Mouse (Mus musculus) neural tube, embryonic 14.5 days (tissue): ENCODE measurements around the gene Sept5. TPM values are rescaled to one million over a fixed set of nuclear protein-coding genes. Genes with fewer than 3 reads are reported as not detected.

ENCODE experiments used
- ATAC-seq: fragments of 200-750 bp; cut with Nextera tagmentation; 2 replicates; pipeline ENCODE4 v1.8.0; 2017; ENCODE audit warnings: low read depth, mild to moderate bottlenecking, moderate TSS enrichment, moderate library complexity
- H3K27ac ChIP-seq: fragments of 300-500 bp; sonication (generic); 2 replicates; pipeline ENCODE4 v1.5.1; 2014; ENCODE audit warnings: low read depth, mild to moderate bottlenecking, control low read depth, low read length, moderate library complexity, mixed read lengths
- H3K27me3 ChIP-seq: fragments of 300-500 bp; sonication (generic); 2 replicates; pipeline ENCODE4 v1.6.1; 2014; ENCODE audit warnings: low read length; ENCODE audit not compliant: control insufficient read depth, insufficient read depth
- H3K36me3 ChIP-seq: fragments of 300-500 bp; sonication (generic); 2 replicates; pipeline ENCODE4 v1.6.1; 2014; ENCODE audit warnings: low read length, mixed read lengths; ENCODE audit not compliant: control insufficient read depth, insufficient read depth
- H3K4me1 ChIP-seq: fragments of 300-500 bp; sonication (generic); 2 replicates; pipeline ENCODE4 v1.6.1; 2014; ENCODE audit warnings: low read length; ENCODE audit not compliant: control insufficient read depth, insufficient read depth
- H3K4me2 ChIP-seq: fragments of 300-500 bp; sonication (generic); 2 replicates; pipeline ENCODE4 v1.6.1; 2014; ENCODE audit warnings: mild to moderate bottlenecking, low read depth, low read length, control low read depth
- H3K4me3 ChIP-seq: fragments of 300-500 bp; sonication (generic); 2 replicates; pipeline ENCODE4 v1.5.1; 2014; ENCODE audit warnings: low read depth, low read length, control low read depth, mixed read lengths
- H3K9ac ChIP-seq: fragments of 300-500 bp; sonication (generic); replicated peaks from 2 replicates; pipeline ENCODE4 v1.6.1; 2014; ENCODE audit warnings: low read depth, mild to moderate bottlenecking, control low read depth, low read length, mixed read lengths
- H3K9me3 ChIP-seq: fragments of 300-500 bp; sonication (generic); 2 replicates; pipeline ENCODE4 v1.6.1; 2016; ENCODE audit warnings: low read length; ENCODE audit not compliant: control insufficient read depth
- WGBS: fragments of 180-500 bp; shearing (Covaris S2); extraction: QIAGEN DNeasy Blood & Tissue Kit; methylation state at CpG from one replicate; pipeline ENCODE4 v1.1.7; 2014; 5-methylcytosine and 5-hydroxymethylcytosine counted together
- polyA plus RNA-seq: library from polyadenylated mRNA; unstranded; fragments of >200 nt; fragmentation: Nextera tagmentation; extraction: Ambion mirVana; gene quantifications from 2 replicates; pipeline ENCODE4 v1.2.1, GENCODE M21; 2014

Sept5 gene
- polyA plus RNA-seq, result 179 and 183 TPM in 2 replicates

GRCm38 (mm10) chr16:18629390-18630231 lies at the start of gene Sept5:
Gene Sept5, minus strand, starts transcription at chr16:18629954.
- Histone ChIP-seq H3K4me2 (peak within 1 kb of the TSS; percentile 68), H3K4me1 (peaks cover 21% of the 10 kb centered on the region), H3K9ac (peak within 1 kb of the TSS; percentile 96), H3K27me3 (peaks cover 15% of the 10 kb centered on the region), H3K4me3 (peak within 1 kb of the TSS; percentile 85), H3K36me3 (peaks cover 6% of the 10 kb centered on the region; the same call in 1 of the 2 replicates), H3K9me3 (no peaks in the 10 kb centered on the region), H3K27ac (peak within 1 kb of the TSS; percentile 90)
- WGBS, result 0% methylated on average over 65 of the region's 93 CpGs
- peak; percentile 50 for ATAC-seq

- Histone ChIP-seq H3K4me1 (no peaks in the 10 kb centered on the region), H3K27ac (no peak overlapping the region), H3K9ac (no peak overlapping the region), H3K9me3 (no peaks in the 10 kb centered on the region), H3K36me3 (no peaks in the 10 kb centered on the region), H3K27me3 (no peaks in the 10 kb centered on the region), H3K4me3 (no peak overlapping the region), H3K4me2 (no peak overlapping the region)
- 56% methylated on average over 5 of the region's 5 CpGs for WGBS
- no peak for ATAC-seq
Measured at GRCm38 (mm10) chr16:18679112-18679511, 49.4 kb upstream of the Sept5 start.

GRCm38 (mm10) chr16:18677746-18678679 lies 48.3 kb upstream of the Sept5 start:
- Histone ChIP-seq H3K4me2 (no peak overlapping the region), H3K36me3 (no peaks in the 10 kb centered on the region), H3K27ac (no peak overlapping the region), H3K9ac (no peak overlapping the region), H3K27me3 (no peaks in the 10 kb centered on the region), H3K4me3 (no peak overlapping the region), H3K9me3 (no peaks in the 10 kb centered on the region), H3K4me1 (no peaks in the 10 kb centered on the region)
- no peak for ATAC-seq
- 36% methylated on average over 17 of the region's 17 CpGs for whole genome bisulfite sequencing

- 88% methylated on average over 3 of the region's 3 CpGs for WGBS
- Histone ChIP-seq H3K27ac (no peak overlapping the region), H3K36me3 (no peaks in the 10 kb centered on the region), H3K9me3 (no peaks in the 10 kb centered on the region), H3K9ac (no peak overlapping the region), H3K27me3 (no peaks in the 10 kb centered on the region), H3K4me3 (no peak overlapping the region), H3K4me1 (no peaks in the 10 kb centered on the region), H3K4me2 (no peak overlapping the region)
- no peak for ATAC-seq
Measured at GRCm38 (mm10) chr16:18673005-18673404, 43.3 kb upstream of the Sept5 start.

- Histone ChIP-seq H3K36me3 (no peaks in the 10 kb centered on the region), H3K4me1 (no peaks in the 10 kb centered on the region), H3K4me3 (no peak overlapping the region), H3K9me3 (no peaks in the 10 kb centered on the region), H3K27ac (no peak overlapping the region), H3K27me3 (no peaks in the 10 kb centered on the region), H3K4me2 (no peak overlapping the region), H3K9ac (no peak overlapping the region)
- 67% methylated on average over 5 of the region's 5 CpGs for WGBS
- ATAC-seq, result no peak
Measured at GRCm38 (mm10) chr16:18672027-18672426, 42.3 kb upstream of the Sept5 start.

- Histone ChIP-seq H3K27ac (no peak overlapping the region), H3K4me2 (no peak overlapping the region), H3K27me3 (no peaks in the 10 kb centered on the region), H3K9me3 (no peaks in the 10 kb centered on the region), H3K36me3 (no peaks in the 10 kb centered on the region), H3K9ac (no peak overlapping the region), H3K4me3 (no peak overlapping the region), H3K4me1 (no peaks in the 10 kb centered on the region)
- no peak for ATAC-seq
- WGBS, result 82% methylated on average over 6 of the region's 6 CpGs
Measured at GRCm38 (mm10) chr16:18669914-18670313, 40.2 kb upstream of the Sept5 start.

- H3K27ac ChIP-seq, result no peak overlapping the region
- H3K9me3 ChIP-seq, result no peaks in the 10 kb centered on the region; the same call in 1 of the 2 replicates
- WGBS, result 85% methylated on average over 4 of the region's 4 CpGs
- ATAC-seq, result no peak
- no peak overlapping the region for H3K9ac ChIP-seq
- no peak overlapping the region for H3K4me3 ChIP-seq
- no peak overlapping the region for H3K4me2 ChIP-seq
- no peaks in the 10 kb centered on the region for H3K36me3 ChIP-seq
- H3K4me1 ChIP-seq, result no peaks in the 10 kb centered on the region
- H3K27me3 ChIP-seq, result no peaks in the 10 kb centered on the region
Measured at GRCm38 (mm10) chr16:18658597-18658996, 28.8 kb upstream of the Sept5 start.

- Histone ChIP-seq H3K9ac (no peak overlapping the region), H3K4me3 (no peak overlapping the region), H3K27ac (no peak overlapping the region), H3K4me2 (no peak overlapping the region), H3K27me3 (no peaks in the 10 kb centered on the region), H3K9me3 (no peaks in the 10 kb centered on the region; the same call in 1 of the 2 replicates), H3K36me3 (no peaks in the 10 kb centered on the region), H3K4me1 (no peaks in the 10 kb centered on the region)
- whole genome bisulfite sequencing, result 61% methylated on average over 5 of the region's 5 CpGs
- ATAC-seq, result no peak
Measured at GRCm38 (mm10) chr16:18655372-18656098, 25.8 kb upstream of the Sept5 start.
